ENCODE assay signal across 8 mouse cellular contexts in the genomic region with DNA sequence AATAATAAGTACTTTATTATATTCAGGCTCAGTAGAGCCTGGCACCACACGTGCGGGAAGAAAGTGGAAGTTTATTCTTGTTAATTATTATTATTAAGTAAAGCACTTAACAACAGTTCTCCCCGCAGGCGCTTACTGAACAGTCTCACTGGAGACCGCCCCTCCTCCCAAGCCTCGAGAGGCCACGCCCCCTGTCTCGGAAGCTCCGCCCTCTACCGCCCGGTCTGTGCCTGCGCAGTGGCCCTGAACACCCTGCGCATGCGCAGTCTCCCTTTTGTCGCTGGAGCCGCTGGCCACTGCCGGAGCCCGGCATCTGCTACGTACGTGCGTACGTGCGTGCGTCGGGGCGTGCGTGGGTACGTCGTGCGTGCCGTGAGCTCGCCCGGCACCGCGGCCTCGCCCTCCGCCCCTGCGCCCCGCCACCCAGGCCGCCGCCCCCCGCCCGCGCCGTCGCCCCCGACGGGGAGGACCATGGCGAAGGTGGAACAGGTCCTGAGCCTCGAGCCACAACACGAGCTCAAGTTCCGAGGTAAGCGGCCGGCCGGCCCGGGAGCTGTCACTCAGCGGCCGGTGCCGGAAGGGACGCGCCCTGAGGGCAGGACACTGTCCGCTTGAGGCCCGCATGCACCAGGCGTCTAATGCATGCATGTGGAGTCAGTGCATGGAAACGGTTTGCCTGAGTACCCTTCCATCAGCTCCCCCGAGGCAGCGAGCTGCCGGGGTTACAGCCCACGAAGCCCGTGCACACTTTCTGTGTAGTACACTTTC. TPM values are rescaled to one million over a fixed set of nuclear protein-coding genes. Genes with fewer than 3 reads are reported as not detected.
DNase-seq lines count a peak whose midpoint lies in the region; ATAC-seq and TF ChIP-seq lines count a peak whose summit lies in the region.

Gene Vapb (plus strand): TSS at position 290 of the 768 bp plus-strand sequence.

- DNase-seq in ES-E14 (ENCODE audit: low read depth, low spot score): peak; percentile 94
- peak; percentile 99 for DNase-seq in cerebellum, adult 11-12 months
- DNase-seq in heart, postnatal 25 days (ENCODE audit: low spot score): peak; percentile 97
- DNase-seq in layer of hippocampus, adult 18-20 months (ENCODE audit: low spot score in 2 of 2): peak; percentile 99
- peak; percentile 99 for DNase-seq in lung, adult 2 months
- peak; percentile 97 for DNase-seq in thymus, adult 18-20 months

- no peak for TF ChIP-seq CTCF in lung, adult 2 months (IDR thresholded peaks at IDR 0.05; ENCODE audit: insufficient read depth, low read length)

- 0 out of 4 replicates have a peak, but pooled peaks cover 0 to 5% of the 10 kb centered on the region in 2 experiments for H3K4me1 ChIP-seq in ES-E14 (ENCODE audit: control insufficient read depth in 2 of 2, insufficient read depth in 2 of 2, low read length in 2 of 2, poor library complexity in 1 of 2)
- peaks cover 16% of the 10 kb centered on the region for H3K4me1 ChIP-seq in forebrain, embryonic 15.5 days
- peaks cover 15% of the 10 kb centered on the region for H3K4me1 ChIP-seq in lung, adult 2 months (ENCODE audit: control insufficient read depth, insufficient read depth, low read length)

- peak within 1 kb of the TSS; percentile 71 to 94 for H3K4me3 ChIP-seq in ES-E14 (ENCODE audit: insufficient read depth in 1 of 2, low read depth in 1 of 2, low read length in 2 of 2, poor library complexity in 1 of 2, severe bottlenecking in 1 of 2)
- peak within 1 kb of the TSS; percentile 65 for H3K4me3 ChIP-seq in forebrain, embryonic 15.5 days
- H3K4me3 ChIP-seq in lung, adult 2 months (replicated peaks; ENCODE audit: extremely low read depth, low read depth, low read length): peak within 1 kb of the TSS; percentile 94

- no peaks in the 10 kb centered on the region for H3K27me3 ChIP-seq in forebrain, embryonic 15.5 days

- peak; percentile 76; the same call in 1 of the 2 replicates for TF ChIP-seq POLR2A in lung, adult 2 months (IDR thresholded peaks at IDR 0.05; ENCODE audit: borderline replicate concordance, extremely low read depth, low read depth, low read length)

- ATAC-seq in forebrain, embryonic 15.5 days (replicated peaks): peak; percentile 98
- peak; percentile 94 for ATAC-seq in neutrophil, adult 5-6 weeks (ENCODE audit: extremely low read depth, insufficient number of reproducible peaks, low FRiP score, poor library complexity, severe bottlenecking)

- no peaks in the 10 kb centered on the region for H3K9me3 ChIP-seq in ES-E14 (ENCODE audit: control insufficient read depth, insufficient read depth, low read depth, low read length)
- no peaks in the 10 kb centered on the region for H3K9me3 ChIP-seq in forebrain, embryonic 15.5 days

- in situ Hi-C loops in ES-E14 (cut with MboI; ENCODE audit: low sequenced_read_pairs in 2 of 2, unreplicated experiment in 2 of 2): no loop called here

- under 1% methylated on average over 70 of the region's 70 CpGs for WGBS in forebrain, embryonic 15.5 days
- WGBS in lung, adult 2 months: under 1% methylated on average over 70 of the region's 70 CpGs

- H3K36me3 ChIP-seq in ES-E14 (ENCODE audit: control insufficient read depth, insufficient read depth, low read length, poor library complexity, severe bottlenecking): peaks cover 2% of the 10 kb centered on the region; the same call in 1 of the 2 replicates
- H3K36me3 ChIP-seq in forebrain, embryonic 15.5 days: no peaks in the 10 kb centered on the region

- peak within 1 kb of the TSS; percentile 46; the same call in 1 of the 2 replicates for H3K27ac ChIP-seq in ES-E14 (ENCODE audit: insufficient read depth, low read depth, low read length, poor library complexity, severe bottlenecking)
- peak within 1 kb of the TSS; percentile 79 for H3K27ac ChIP-seq in forebrain, embryonic 15.5 days (replicated peaks)

- peak within 1 kb of the TSS; percentile 62 for H3K4me2 ChIP-seq in forebrain, embryonic 15.5 days (replicated peaks)

- intact Hi-C loops in heart, postnatal 25 days (cut with DNase I): loop anchor here (2.0 to 5.0 kb wide), 2 partner anchors 75 to 373 kb away; partner anchors contain the start of gene Npepl1

- H3K9ac ChIP-seq in ES-E14 (ENCODE audit: insufficient read depth, low read depth, low read length, poor library complexity, severe bottlenecking): peak within 1 kb of the TSS; percentile 83
- peak within 1 kb of the TSS; percentile 79 for H3K9ac ChIP-seq in forebrain, embryonic 15.5 days (replicated peaks)

TF ChIP-seq in ES-E14, 5 proteins besides CTCF, POLR2A, EP300 and RAD21:
- TF ChIP-seq MAFK (IDR thresholded peaks at IDR 0.05; ENCODE audit: insufficient read depth, low read depth, low read length) (no peak), HCFC1 (IDR thresholded peaks at IDR 0.05; ENCODE audit: borderline replicate concordance, insufficient read depth, low read length) (no peak), CHD2 (IDR thresholded peaks at IDR 0.05; ENCODE audit: low read depth, low read length) (no peak), ZNF384 (IDR thresholded peaks at IDR 0.05; ENCODE audit: low read depth, low read length) (no peak)

RNA-seq across cellular contexts. Expression of gene Vapb, which starts in this region (rescaled TPM):
- 19.0 and 26.5 TPM in 2 replicates for total RNA-seq in ES-E14 (2012; rRNA removed)
- 8.7 and 15.7 TPM in 2 replicates for polyA plus RNA-seq in forebrain, embryonic 15.5 days (2015; fragmentation: Nextera tagmentation; extraction: Ambion mirVana)
- 100 to 1,000 TPM; 128 TPM for total RNA-seq in heart, postnatal 25 days (2021)
- total RNA-seq in layer of hippocampus, adult 18-20 months (2021): 100 to 1,000 TPM; 116 to 127 TPM
- 13.3 and 16.8 TPM in 2 replicates for polyA plus RNA-seq in lung, adult 2 months (2012; rRNA removed)
- total RNA-seq in neutrophil, adult 5-6 weeks (2017): 65.1 and 68.0 TPM in 2 replicates

Comparison
In these comparisons a context has a peak if more than half of its experiments do, and no peak if none do; other contexts are left out.
1. Peak in every context shown above with its lines: DNase-seq, ATAC-seq, H3K4me3 ChIP-seq and H3K27ac ChIP-seq.